Mouse (Mus musculus): ENCODE results near the gene Rpl27. TPM values are rescaled to one million over a fixed set of nuclear protein-coding genes. Genes with fewer than 3 reads are reported as not detected.

Rpl27 gene
- 303 and 315 TPM in 2 replicates for polyA plus RNA-seq (2015; fragmentation: Nextera tagmentation; extraction: Ambion mirVana)

- WGBS: under 1% methylated on average over 42 of the region's 42 CpGs
- peak within 1 kb of the TSS; percentile 90 for H3K4me2 ChIP-seq
- peak within 1 kb of the TSS; percentile 84 for H3K4me3 ChIP-seq
- peaks cover 22% of the 10 kb centered on the region for H3K4me1 ChIP-seq (replicated peaks)
- peak within 1 kb of the TSS; percentile 95 for H3K9ac ChIP-seq
- H3K27me3 ChIP-seq: no peaks in the 10 kb centered on the region
- H3K36me3 ChIP-seq: peaks cover 33% of the 10 kb centered on the region
- no peaks in the 10 kb centered on the region for H3K9me3 ChIP-seq
- ATAC-seq (ENCODE audit: low read depth): peak; percentile 99
- H3K27ac ChIP-seq (replicated peaks): peak within 1 kb of the TSS; percentile 93
Observed at GRCm38 (mm10) chr11:101442127-101442693, at the start of gene Rpl27. Rpl27 (plus strand) TSS chr11:101442298.

- no peaks in the 10 kb centered on the region for H3K9me3 ChIP-seq
- H3K4me2 ChIP-seq: no peak overlapping the region
- H3K27ac ChIP-seq (replicated peaks): no peak overlapping the region
- H3K9ac ChIP-seq: no peak overlapping the region
- H3K4me1 ChIP-seq (replicated peaks): no peaks in the 10 kb centered on the region
- ATAC-seq (ENCODE audit: low read depth): peak; percentile 56; the same call in 1 of the 2 replicates
- H3K4me3 ChIP-seq: no peak overlapping the region
- H3K36me3 ChIP-seq: no peaks in the 10 kb centered on the region
- WGBS: 8% methylated on average over 8 of the region's 8 CpGs
- H3K27me3 ChIP-seq: no peaks in the 10 kb centered on the region
Observed at GRCm38 (mm10) chr11:101395110-101395509, 47.0 kb upstream of the Rpl27 start.

DNA sequence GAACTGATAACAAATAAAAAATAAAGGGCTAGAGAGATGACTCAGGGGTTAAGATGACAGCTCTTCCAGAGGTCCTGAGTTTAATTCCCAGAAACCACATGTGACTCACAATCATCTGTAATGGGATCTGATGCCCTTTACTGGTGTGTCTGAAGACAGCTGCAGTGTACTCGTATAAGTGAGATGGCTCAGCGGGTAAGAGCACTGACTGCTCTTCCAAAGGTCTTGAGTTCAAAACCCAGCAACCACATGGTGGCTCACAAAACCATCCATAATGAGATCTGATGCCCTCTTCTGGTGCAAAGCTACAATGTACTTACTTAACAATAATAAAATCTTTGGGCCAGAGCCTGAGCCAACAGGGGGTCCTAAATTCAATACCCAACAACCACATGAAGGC lies 26.8 kb upstream of the Rpl27 start:
- no peaks in the 10 kb centered on the region for H3K9me3 ChIP-seq
- WGBS: 84% methylated on average over 2 of the region's 2 CpGs
- no peak for ATAC-seq (ENCODE audit: low read depth)
- H3K4me1 ChIP-seq (replicated peaks): peaks cover 8% of the 10 kb centered on the region
- no peak overlapping the region for H3K9ac ChIP-seq
- peaks cover 35% of the 10 kb centered on the region for H3K36me3 ChIP-seq
- no peaks in the 10 kb centered on the region for H3K27me3 ChIP-seq
- H3K27ac ChIP-seq (replicated peaks): no peak overlapping the region
- H3K4me2 ChIP-seq: no peak overlapping the region
- H3K4me3 ChIP-seq: no peak overlapping the region

DNA sequence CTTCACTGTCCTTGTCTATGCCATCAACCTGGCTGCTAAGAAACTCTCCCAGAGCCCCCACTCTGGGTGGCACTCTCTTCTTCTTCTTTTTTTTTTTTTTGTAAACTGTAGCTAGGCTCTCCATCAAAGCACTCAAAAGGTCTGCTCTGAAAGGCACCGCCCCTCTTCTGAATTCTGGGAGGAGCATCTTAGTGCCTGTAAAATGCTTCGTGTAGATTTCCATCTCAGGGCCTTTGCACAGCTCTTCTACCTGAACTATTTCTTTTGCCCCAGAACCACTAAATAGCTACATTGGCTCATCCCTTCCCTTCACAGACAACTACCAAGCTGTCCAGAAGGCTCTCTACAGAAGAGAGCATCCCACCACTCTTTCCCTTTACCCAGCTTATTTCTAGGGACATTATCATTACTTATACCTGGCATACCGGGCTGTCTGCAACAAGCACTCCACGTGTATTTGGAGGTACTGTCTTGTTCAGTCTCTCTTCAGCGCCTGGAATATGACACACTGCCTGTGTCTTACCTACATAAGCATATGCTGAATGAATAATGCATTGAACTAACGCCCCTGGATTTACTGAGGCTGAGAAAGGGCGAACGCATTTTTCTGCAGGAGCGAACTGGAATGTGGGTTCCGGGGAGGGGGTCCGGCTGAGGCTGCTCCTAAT lies 25.5 kb upstream of the Rpl27 start:
- peaks cover 22% of the 10 kb centered on the region for H3K36me3 ChIP-seq
- H3K27ac ChIP-seq (replicated peaks): peak overlapping the region; percentile 87
- peak overlapping the region; percentile 88 for H3K4me2 ChIP-seq
- H3K9me3 ChIP-seq: no peaks in the 10 kb centered on the region
- H3K9ac ChIP-seq: peak overlapping the region; percentile 89
- H3K27me3 ChIP-seq: no peaks in the 10 kb centered on the region
- 3% methylated on average over 11 of the region's 11 CpGs for WGBS
- H3K4me1 ChIP-seq (replicated peaks): peaks cover 8% of the 10 kb centered on the region
- ATAC-seq (ENCODE audit: low read depth): no peak
- peak overlapping the region; percentile 83 for H3K4me3 ChIP-seq

DNA sequence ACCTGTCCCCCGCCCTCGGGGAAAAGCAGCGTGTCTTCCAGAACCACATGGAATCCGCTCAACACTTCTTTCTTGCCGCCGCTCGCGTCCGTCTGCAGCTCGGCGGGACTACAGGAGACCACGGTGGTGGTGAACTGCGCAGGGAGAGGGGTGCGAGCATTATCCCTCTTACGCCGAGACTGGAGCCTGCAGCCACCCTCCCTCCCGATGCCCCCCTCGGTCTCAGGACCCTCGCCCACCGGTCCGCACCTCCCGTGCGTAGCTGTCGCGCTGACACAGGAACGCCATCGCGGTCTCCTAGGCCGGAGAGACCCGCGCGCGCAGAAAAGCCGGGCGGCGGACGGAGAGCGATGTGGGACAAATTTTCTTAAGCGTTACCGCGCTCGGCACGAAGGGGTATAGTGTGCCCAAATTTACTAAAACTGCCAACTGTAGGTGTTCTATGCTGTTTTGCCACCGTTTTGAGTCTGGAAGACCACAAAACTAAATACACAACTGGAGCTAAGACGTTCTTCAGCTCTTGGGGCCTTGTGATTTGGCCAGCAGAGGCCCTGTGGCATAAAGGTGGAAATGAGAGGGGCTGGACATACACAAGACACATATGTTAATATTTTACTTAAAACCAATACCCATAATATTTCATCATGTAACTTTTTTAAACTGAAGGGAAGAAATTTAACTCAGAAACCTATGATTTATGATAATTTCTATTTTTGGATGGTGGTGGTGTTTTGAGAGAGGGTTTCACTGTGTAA lies 24.8 kb upstream of the Rpl27 start, which contains the start of gene Aarsd1:
Gene Aarsd1 (minus strand): TSS at position 515 of the 755 bp plus-strand sequence.
- Histone ChIP-seq H3K4me1 (replicated peaks) (peaks cover 8% of the 10 kb centered on the region), H3K27ac (replicated peaks) (peak within 1 kb of the TSS; percentile 87), H3K27me3 (no peaks in the 10 kb centered on the region), H3K36me3 (peaks cover 15% of the 10 kb centered on the region; the same call in 1 of the 2 replicates), H3K4me2 (peak within 1 kb of the TSS; percentile 88), H3K4me3 (peak within 1 kb of the TSS; percentile 83), H3K9ac (peak within 1 kb of the TSS; percentile 89), H3K9me3 (no peaks in the 10 kb centered on the region)
- ATAC-seq (ENCODE audit: low read depth): peak; percentile 82
- WGBS: under 1% methylated on average over 45 of the region's 45 CpGs

DNA sequence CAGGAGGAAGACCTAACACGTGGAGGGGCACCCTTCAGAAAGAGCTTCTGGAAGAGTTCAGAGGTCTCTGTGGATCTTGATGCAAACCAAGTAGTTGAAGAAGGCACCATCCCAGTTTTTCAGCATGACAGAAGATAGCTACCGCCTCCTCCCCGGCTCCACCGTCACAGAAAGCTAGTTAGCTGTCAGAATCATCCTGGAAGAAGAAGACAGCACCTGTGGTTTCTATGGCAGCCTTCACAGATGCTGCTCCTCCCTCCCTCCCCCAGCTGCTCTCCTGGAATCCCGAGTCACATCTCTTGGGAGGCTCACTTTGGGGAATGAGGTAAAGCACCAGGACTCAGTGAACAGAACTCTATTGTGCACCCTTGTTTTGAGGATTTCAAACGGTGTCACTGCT lies 23.1 kb upstream of the Rpl27 start:
- no peaks in the 10 kb centered on the region for H3K9me3 ChIP-seq
- H3K27me3 ChIP-seq: no peaks in the 10 kb centered on the region
- H3K36me3 ChIP-seq: peaks cover under 1% of the 10 kb centered on the region; the same call in 1 of the 2 replicates
- ATAC-seq (ENCODE audit: low read depth): no peak
- peaks cover 10% of the 10 kb centered on the region for H3K4me1 ChIP-seq (replicated peaks)
- no peak overlapping the region for H3K9ac ChIP-seq
- H3K27ac ChIP-seq (replicated peaks): no peak overlapping the region
- no peak overlapping the region for H3K4me2 ChIP-seq
- WGBS: 64% methylated on average over 6 of the region's 6 CpGs
- no peak overlapping the region for H3K4me3 ChIP-seq

- WGBS: 24% methylated on average over 3 of the region's 3 CpGs
- Histone ChIP-seq H3K27me3 (no peaks in the 10 kb centered on the region), H3K4me2 (no peak overlapping the region), H3K27ac (replicated peaks) (no peak overlapping the region), H3K9me3 (no peaks in the 10 kb centered on the region), H3K4me1 (replicated peaks) (peaks cover 17% of the 10 kb centered on the region), H3K9ac (no peak overlapping the region), H3K4me3 (no peak overlapping the region), H3K36me3 (no peaks in the 10 kb centered on the region)
- ATAC-seq (ENCODE audit: low read depth): no peak
Observed at GRCm38 (mm10) chr11:101419610-101420009, 22.5 kb upstream of the Rpl27 start.

DNA sequence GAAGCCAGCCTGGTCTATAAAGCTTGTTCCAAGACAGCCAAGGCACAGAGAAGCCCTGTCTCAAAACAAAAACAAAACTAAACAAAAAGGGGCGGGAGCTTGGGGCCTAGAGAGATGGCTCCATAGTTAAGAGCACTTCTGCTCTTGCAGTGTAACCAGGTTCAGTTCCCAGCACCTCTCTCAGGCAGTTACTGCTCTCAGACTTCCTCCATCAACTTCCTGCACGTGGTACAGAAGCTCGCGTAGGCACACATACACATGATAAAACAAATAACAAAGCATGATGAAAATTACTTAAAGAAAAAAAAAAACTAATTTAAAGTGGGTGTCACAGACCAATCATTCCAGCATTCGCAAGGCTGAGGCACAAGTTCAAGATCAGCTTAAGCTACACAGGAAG lies 21.9 kb upstream of the Rpl27 start:
- Histone ChIP-seq H3K4me3 (no peak overlapping the region), H3K9ac (no peak overlapping the region), H3K27me3 (no peaks in the 10 kb centered on the region), H3K4me1 (replicated peaks) (peaks cover 17% of the 10 kb centered on the region), H3K27ac (replicated peaks) (no peak overlapping the region), H3K36me3 (no peaks in the 10 kb centered on the region), H3K9me3 (no peaks in the 10 kb centered on the region), H3K4me2 (no peak overlapping the region)
- 90% methylated on average over 5 of the region's 5 CpGs for WGBS
- no peak for ATAC-seq (ENCODE audit: low read depth)

DNA sequence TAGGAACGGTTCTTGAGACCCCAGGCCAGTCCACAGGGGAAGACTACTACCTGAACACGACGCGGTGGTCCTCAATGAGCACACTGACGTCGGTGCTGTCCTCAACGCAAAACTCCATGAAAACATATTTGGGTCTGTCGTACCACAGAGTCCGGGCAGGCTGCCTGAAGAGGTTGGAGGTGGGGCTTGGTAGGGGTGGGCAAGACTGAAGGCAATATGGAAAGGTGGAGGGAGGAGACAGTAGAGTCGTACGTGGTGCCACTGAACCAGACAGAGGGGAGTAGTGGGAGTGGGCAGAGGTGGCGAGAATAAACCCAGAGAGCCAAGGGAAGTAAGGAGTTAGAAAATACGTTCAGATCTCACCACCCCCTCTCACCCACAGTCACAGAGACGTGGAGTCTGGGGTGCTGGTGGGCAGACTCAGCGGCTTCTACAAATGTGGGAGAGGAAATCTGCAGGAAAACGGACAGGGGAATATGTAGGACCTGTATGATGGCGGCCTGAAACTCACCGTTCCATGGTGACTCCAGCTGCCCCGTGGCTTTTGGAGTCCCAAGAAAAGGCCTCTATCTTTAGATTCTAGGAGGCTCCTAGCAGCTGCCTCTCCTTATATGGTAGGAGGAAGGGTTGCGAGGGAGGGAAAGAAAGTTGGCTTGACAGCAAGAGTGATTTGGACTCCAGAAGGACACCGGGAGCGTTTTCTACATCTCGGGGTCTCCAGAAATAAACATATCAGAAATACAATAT lies 17.8 kb upstream of the Rpl27 start, which contains the start of gene Gm27029:
Gene Gm27029 (minus strand): TSS at position 692 of the 747 bp plus-strand sequence.
- Histone ChIP-seq H3K4me1 (replicated peaks) (peaks cover 34% of the 10 kb centered on the region), H3K9me3 (no peaks in the 10 kb centered on the region), H3K27me3 (no peaks in the 10 kb centered on the region), H3K9ac (peak within 1 kb of the TSS; percentile 89), H3K36me3 (peaks cover 5% of the 10 kb centered on the region), H3K4me2 (peak within 1 kb of the TSS; percentile 73), H3K4me3 (peak within 1 kb of the TSS; percentile 90), H3K27ac (replicated peaks) (peak within 1 kb of the TSS; percentile 90)
- ATAC-seq (ENCODE audit: low read depth): peak; percentile 40; the same call in 1 of the 2 replicates
- 7% methylated on average over 23 of the region's 23 CpGs for WGBS

DNA sequence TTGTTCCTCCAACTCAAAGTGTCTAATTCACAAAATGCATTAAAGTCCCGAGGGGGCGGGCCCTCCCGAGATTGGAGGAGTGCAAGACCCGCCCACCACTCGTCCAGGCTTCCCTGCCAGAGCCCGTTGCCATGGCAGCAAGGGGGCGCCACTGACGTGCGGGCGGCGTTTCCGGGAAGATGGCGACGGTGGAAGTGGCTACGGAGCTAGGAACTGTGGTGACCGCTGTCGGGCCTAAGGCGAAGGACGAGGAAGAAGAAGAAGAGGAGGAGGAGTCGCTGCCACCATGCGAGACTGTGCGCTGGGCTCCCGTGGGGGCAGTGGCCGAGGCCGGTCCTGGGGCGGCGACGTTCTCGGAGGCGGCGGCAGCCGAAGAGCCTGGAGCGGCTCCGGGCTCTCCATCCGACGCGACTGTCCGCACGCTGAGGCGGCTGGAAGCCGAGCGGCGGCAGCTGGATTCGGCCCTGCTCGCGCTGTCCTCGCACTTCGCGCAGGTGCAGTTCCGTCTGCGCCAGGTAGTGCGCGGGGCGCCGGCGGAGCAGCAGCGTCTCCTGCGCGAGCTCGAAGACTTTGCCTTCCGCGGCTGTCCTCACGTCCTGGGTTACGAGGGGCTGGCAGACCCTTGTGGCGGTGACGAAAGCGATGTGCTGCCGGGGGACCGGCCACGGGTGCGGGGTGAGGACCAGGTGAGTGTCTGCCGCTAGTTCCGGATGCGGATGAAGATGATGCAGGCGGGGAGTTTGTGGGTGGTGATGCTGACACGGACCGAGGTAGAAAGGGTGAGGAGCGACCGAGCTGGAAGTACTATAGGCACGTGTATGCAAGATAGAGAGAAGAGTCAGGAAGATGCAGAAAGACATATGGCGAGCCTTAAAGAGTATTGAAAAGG lies 16.9 kb upstream of the Rpl27 start, which contains the start of the genes Rundc1 and Ptges3l:
Gene Rundc1 (plus strand): TSS at position 161 of the 889 bp plus-strand sequence.
Gene Ptges3l (minus strand): TSS at position 409 of the 889 bp plus-strand sequence.
- ATAC-seq (ENCODE audit: low read depth): peak; percentile 95
- Histone ChIP-seq H3K9ac (peak within 1 kb of the TSS; percentile 89), H3K27me3 (no peaks in the 10 kb centered on the region), H3K4me3 (peak within 1 kb of the TSS; percentile 90), H3K27ac (replicated peaks) (peak within 1 kb of the TSS; percentile 90), H3K36me3 (peaks cover 14% of the 10 kb centered on the region), H3K4me1 (replicated peaks) (peaks cover 34% of the 10 kb centered on the region), H3K4me2 (peak within 1 kb of the TSS; percentile 73), H3K9me3 (no peaks in the 10 kb centered on the region)
- WGBS: under 1% methylated on average over 81 of the region's 81 CpGs

DNA sequence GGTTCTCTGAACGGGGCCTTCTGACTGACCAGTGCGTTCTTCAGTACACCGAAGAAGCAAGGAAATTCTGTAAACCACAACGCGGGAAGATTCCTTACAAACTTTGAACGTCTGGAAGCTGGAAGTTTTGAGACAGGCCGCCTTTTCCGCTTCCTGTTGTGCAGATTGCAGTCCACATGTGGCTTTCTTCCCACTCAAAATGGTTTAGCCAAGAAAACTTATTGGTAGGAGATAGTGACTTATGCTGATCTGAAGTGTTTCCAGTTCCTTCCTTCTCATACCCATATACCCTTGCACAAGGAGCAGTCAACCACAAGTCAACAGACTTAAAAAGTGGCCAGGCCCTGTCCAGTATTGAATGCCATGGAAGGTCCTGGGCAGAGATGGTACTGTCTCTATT lies 15.9 kb upstream of the Rpl27 start:
- H3K4me2 ChIP-seq: peak overlapping the region; percentile 73
- H3K9me3 ChIP-seq: no peaks in the 10 kb centered on the region
- H3K36me3 ChIP-seq: peaks cover 24% of the 10 kb centered on the region
- peak overlapping the region; percentile 89 for H3K9ac ChIP-seq
- peaks cover 34% of the 10 kb centered on the region for H3K4me1 ChIP-seq (replicated peaks)
- no peak overlapping the region for H3K27ac ChIP-seq (replicated peaks)
- H3K4me3 ChIP-seq: peak overlapping the region; percentile 90
- no peaks in the 10 kb centered on the region for H3K27me3 ChIP-seq
- no peak for ATAC-seq (ENCODE audit: low read depth)
- 62% methylated on average over 8 of the region's 8 CpGs for WGBS

Measured in neural tube, embryonic 13.5 days (tissue).